Mouse (Mus musculus) adrenal gland, postnatal 25 days (tissue): ENCODE measurements around the gene Ninj1. TPM values are rescaled to one million over a fixed set of nuclear protein-coding genes. Genes with fewer than 3 reads are reported as not detected.

Source experiments
- DNase-seq: peaks from one replicate; pipeline ENCODE4 v3.0.0; 2021; ENCODE audit warnings: mixed read lengths
- total RNA-seq: library from RNA; stranded (reverse); gene quantifications from 2 replicates; pipeline ENCODE4 v1.2.3, GENCODE M21; 2021

Ninj1 gene
- total RNA-seq, 1 experiment from 2014 or later = 47.6 TPM

- DNase-seq = no peak
Measured at GRCm38 (mm10) chr13:49196211-49196610, 8.9 kb downstream of the Ninj1 start.

GRCm38 (mm10) chr13:49196766-49197165 lies 9.5 kb downstream of the Ninj1 start:
- DNase-seq = no peak

GRCm38 (mm10) chr13:49198734-49199133 lies 11.4 kb downstream of the Ninj1 start:
- DNase-seq = no peak

- DNase-seq = no peak
Measured at GRCm38 (mm10) chr13:49199891-49200290, 12.6 kb downstream of the Ninj1 start.

- no peak for DNase-seq
Measured at GRCm38 (mm10) chr13:49200688-49201087, 13.4 kb downstream of the Ninj1 start.

- no peak for DNase-seq
Measured at GRCm38 (mm10) chr13:49202556-49202955, 15.3 kb downstream of the Ninj1 start.

- DNase-seq = peak; percentile 92
Measured at GRCm38 (mm10) chr13:49205381-49205998, 18.2 kb downstream of the Ninj1 start.

- no peak for DNase-seq
Measured at GRCm38 (mm10) chr13:49206341-49206740, 19.1 kb downstream of the Ninj1 start.

GRCm38 (mm10) chr13:49209306-49209705 lies 22.0 kb downstream of the Ninj1 start:
- DNase-seq = no peak

- DNase-seq = no peak
Measured at GRCm38 (mm10) chr13:49212711-49213500, 25.6 kb downstream of the Ninj1 start.

GRCm38 (mm10) chr13:49213531-49213932 lies 26.2 kb downstream of the Ninj1 start:
- DNase-seq = peak; percentile 77

GRCm38 (mm10) chr13:49214454-49214853 lies 27.2 kb downstream of the Ninj1 start:
- DNase-seq = no peak

GRCm38 (mm10) chr13:49215128-49215503 lies 27.8 kb downstream of the Ninj1 start:
- no peak for DNase-seq

- DNase-seq = peak; percentile 95
Measured at GRCm38 (mm10) chr13:49215504-49216219, 28.4 kb downstream of the Ninj1 start, which contains the start of gene Card19. Gene Card19 (minus strand): TSS chr13:49216037.

- DNase-seq = no peak
Measured at GRCm38 (mm10) chr13:49216220-49216552, 28.9 kb downstream of the Ninj1 start.

GRCm38 (mm10) chr13:49216808-49217561 lies 29.7 kb downstream of the Ninj1 start:
- DNase-seq = no peak

GRCm38 (mm10) chr13:49218651-49219050 lies 31.4 kb downstream of the Ninj1 start:
- DNase-seq = no peak

- DNase-seq = no peak
Measured at GRCm38 (mm10) chr13:49219367-49219766, 32.1 kb downstream of the Ninj1 start.

GRCm38 (mm10) chr13:49220912-49221311 lies 33.6 kb downstream of the Ninj1 start:
- no peak for DNase-seq

GRCm38 (mm10) chr13:49224314-49224713 lies 37.0 kb downstream of the Ninj1 start:
- DNase-seq = no peak

- DNase-seq = no peak
Measured at GRCm38 (mm10) chr13:49224729-49225128, 37.4 kb downstream of the Ninj1 start.

- no peak for DNase-seq
Measured at GRCm38 (mm10) chr13:49225159-49225558, 37.9 kb downstream of the Ninj1 start.
